In the genomic region with DNA sequence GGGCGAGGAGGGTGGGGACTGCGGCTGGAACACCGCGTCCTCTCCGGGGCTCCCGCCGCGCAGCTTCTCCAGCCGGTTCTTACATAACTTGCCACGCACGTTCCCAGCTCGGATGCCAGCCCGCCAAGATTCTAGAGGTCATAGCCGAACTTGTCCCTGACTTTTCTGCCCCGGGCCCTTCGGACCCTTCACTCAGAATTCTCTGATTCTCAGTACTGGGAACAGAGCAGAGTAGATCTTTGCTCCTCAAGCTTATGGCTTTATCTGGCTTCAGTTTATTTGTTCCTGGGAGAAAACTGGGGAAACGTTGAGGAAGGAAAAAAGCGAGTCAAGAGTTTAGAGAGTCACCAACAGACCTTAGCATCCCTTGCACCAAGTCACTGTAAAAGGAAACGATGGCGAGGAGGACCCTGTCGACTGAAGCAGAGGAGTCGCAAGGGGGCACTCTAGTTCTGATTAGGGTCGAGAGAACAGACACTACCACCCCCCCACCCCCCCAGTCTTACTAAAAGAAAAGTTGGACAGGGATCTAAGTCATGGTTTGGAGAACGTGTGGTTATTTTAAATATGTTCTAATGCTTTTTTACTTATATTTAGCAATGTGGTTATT, we compare ENCODE assay signal across 8 mouse cellular contexts. TPM values are rescaled to one million over a fixed set of nuclear protein-coding genes. Genes with fewer than 3 reads are reported as not detected.
DNase-seq lines count a peak whose midpoint lies in the region; ATAC-seq lines count a peak whose summit lies in the region.

No protein-coding gene starts in this region.

- peaks cover 14% of the 10 kb centered on the region for H3K4me1 ChIP-seq in hindbrain, embryonic 12.5 days

- peak overlapping the region; percentile 44; the same call in 1 of the 2 replicates for H3K9ac ChIP-seq in hindbrain, embryonic 12.5 days

- no peaks in the 10 kb centered on the region for H3K9me3 ChIP-seq in hindbrain, embryonic 12.5 days (replicated peaks)

- peak overlapping the region; percentile 95 for H3K4me2 ChIP-seq in hindbrain, embryonic 12.5 days (replicated peaks)

- no peaks in the 10 kb centered on the region for H3K36me3 ChIP-seq in hindbrain, embryonic 12.5 days

- H3K27me3 ChIP-seq in hindbrain, embryonic 12.5 days, result no peaks in the 10 kb centered on the region

- H3K4me3 ChIP-seq in hindbrain, embryonic 12.5 days, result peak overlapping the region; percentile 57

- DNase-seq in MEL-GATA-1-ER (ENCODE audit: extremely low read depth, low read depth), result peak; percentile 85
- peak; percentile 66 to 74 for DNase-seq in cerebellum, adult 18-20 months
- peak; percentile 55 to 82 for DNase-seq in layer of hippocampus, postnatal 14 days (ENCODE audit: low spot score in 2 of 2)
- DNase-seq in lung, postnatal 10 days, result peak; percentile 91
- DNase-seq in right cerebral cortex, adult 2 months (ENCODE audit: low spot score in 2 of 2), result peak; percentile 80 to 81

- 3% methylated on average over 24 of the region's 24 CpGs for WGBS in hindbrain, embryonic 12.5 days

- H3K27ac ChIP-seq in hindbrain, embryonic 12.5 days, result no peak overlapping the region

- ATAC-seq in frontal cortex, adult (ENCODE audit: low TSS enrichment), result peak; percentile 33; the same call in 1 of the 2 replicates
- no peak for ATAC-seq in hindbrain, embryonic 12.5 days (ENCODE audit: low FRiP score)
- no peak for ATAC-seq in granulocyte monocyte progenitor cell, adult 5-6 weeks (replicated peaks; ENCODE audit: poor library complexity, severe bottlenecking)

RNA-seq across cellular contexts. Expression of gene Ciart, which starts 0.9 kb away (rescaled TPM):
- polyA plus RNA-seq in hindbrain, embryonic 12.5 days (2016; fragmentation: Nextera tagmentation; extraction: Ambion mirVana), result 4.0 and 7.7 TPM in 2 replicates
- total RNA-seq in layer of hippocampus, postnatal 14 days (2021), result 10 to 100 TPM; 10.1 to 10.9 TPM
- total RNA-seq in granulocyte monocyte progenitor cell, adult 5-6 weeks (2014; fragmentation: Nextera tagmentation), result 2.6 and 4.6 TPM in 2 replicates
- 0.90 and 4.0 TPM in 2 replicates for total RNA-seq in granulocyte monocyte progenitor cell, adult 5-6 weeks (2017)

RNA-seq across cellular contexts. Expression of gene BC028528, which starts 8.9 kb away (rescaled TPM):
- polyA plus RNA-seq in hindbrain, embryonic 12.5 days (2016; fragmentation: Nextera tagmentation; extraction: Ambion mirVana), result 9.2 and 12.1 TPM in 2 replicates
- 1 to 10 TPM; 6.4 to 9.6 TPM for total RNA-seq in layer of hippocampus, postnatal 14 days (2021)
- 36.7 and 51.1 TPM in 2 replicates for total RNA-seq in granulocyte monocyte progenitor cell, adult 5-6 weeks (2014; fragmentation: Nextera tagmentation)
- 57.2 and 65.2 TPM in 2 replicates for total RNA-seq in granulocyte monocyte progenitor cell, adult 5-6 weeks (2017)

RNA-seq across cellular contexts. Expression of gene Aph1a, which starts 10.8 kb away (rescaled TPM):
- polyA plus RNA-seq in hindbrain, embryonic 12.5 days (2016; fragmentation: Nextera tagmentation; extraction: Ambion mirVana), result 32.4 and 36.8 TPM in 2 replicates
- 10 to 100 TPM; 76.1 to 83.5 TPM for total RNA-seq in layer of hippocampus, postnatal 14 days (2021)
- total RNA-seq in granulocyte monocyte progenitor cell, adult 5-6 weeks (2014; fragmentation: Nextera tagmentation), result 67.0 and 69.0 TPM in 2 replicates
- total RNA-seq in granulocyte monocyte progenitor cell, adult 5-6 weeks (2017), result 31.8 and 42.8 TPM in 2 replicates

RNA-seq across cellular contexts. Expression of gene Mrps21, which starts 11.6 kb away (rescaled TPM):
- polyA plus RNA-seq in hindbrain, embryonic 12.5 days (2016; fragmentation: Nextera tagmentation; extraction: Ambion mirVana), result 309 and 346 TPM in 2 replicates
- total RNA-seq in layer of hippocampus, postnatal 14 days (2021), result 100 to 1,000 TPM; 134 to 162 TPM
- total RNA-seq in granulocyte monocyte progenitor cell, adult 5-6 weeks (2014; fragmentation: Nextera tagmentation), result 186 and 187 TPM in 2 replicates
- 342 and 431 TPM in 2 replicates for total RNA-seq in granulocyte monocyte progenitor cell, adult 5-6 weeks (2017)

RNA-seq across cellular contexts. Expression of gene Car14, which starts 21.6 kb away (rescaled TPM):
- polyA plus RNA-seq in hindbrain, embryonic 12.5 days (2016; fragmentation: Nextera tagmentation; extraction: Ambion mirVana), result 12.8 and 13.8 TPM in 2 replicates
- 10 to 100 TPM in 1 of 2 experiments, 1 to 10 TPM in 1; 6.8 to 11.9 TPM for total RNA-seq in layer of hippocampus, postnatal 14 days (2021)
- not detected in 2 replicates for total RNA-seq in granulocyte monocyte progenitor cell, adult 5-6 weeks (2014; fragmentation: Nextera tagmentation)
- total RNA-seq in granulocyte monocyte progenitor cell, adult 5-6 weeks (2017), result not detected in 2 replicates
